Mouse (Mus musculus) lung, postnatal 10 days (tissue): ENCODE results near the gene Tmem140.

Experiments
- DNase-seq: peaks from one replicate; pipeline ENCODE4 v3.0.0; 2021

Tmem140 gene

GRCm38 (mm10) chr6:34875966-34876834, 13.3 kb downstream of the Tmem140 start:
- DNase-seq: peak; percentile 49

GRCm38 (mm10) chr6:34876835-34877156, 13.8 kb downstream of the Tmem140 start:
- DNase-seq: no peak

- peak; percentile 96 for DNase-seq
Measured at GRCm38 (mm10) chr6:34877509-34878321, 14.8 kb downstream of the Tmem140 start, which contains the start of gene Cyren. Gene Cyren (minus strand): TSS chr6:34878060.

GRCm38 (mm10) chr6:34879101-34879740, 16.3 kb downstream of the Tmem140 start:
- DNase-seq: no peak

GRCm38 (mm10) chr6:34879911-34880475, 17.0 kb downstream of the Tmem140 start:
- DNase-seq: peak; percentile 70

- no peak for DNase-seq
Measured at GRCm38 (mm10) chr6:34884724-34885123, 21.8 kb downstream of the Tmem140 start.

- DNase-seq: no peak
Measured at GRCm38 (mm10) chr6:34887131-34887850, 24.3 kb downstream of the Tmem140 start.

- no peak for DNase-seq
Measured at GRCm38 (mm10) chr6:34889185-34889584, 26.2 kb downstream of the Tmem140 start.

GRCm38 (mm10) chr6:34895569-34895968, 32.6 kb downstream of the Tmem140 start:
- DNase-seq: no peak

GRCm38 (mm10) chr6:34896168-34896780, 33.3 kb downstream of the Tmem140 start:
- no peak for DNase-seq

GRCm38 (mm10) chr6:34899127-34899526, 36.2 kb downstream of the Tmem140 start:
- DNase-seq: no peak

GRCm38 (mm10) chr6:34900990-34901389, 38.0 kb downstream of the Tmem140 start:
- no peak for DNase-seq

- no peak for DNase-seq
Measured at GRCm38 (mm10) chr6:34901911-34902444, 39.0 kb downstream of the Tmem140 start.

GRCm38 (mm10) chr6:34902578-34902977, 39.6 kb downstream of the Tmem140 start:
- peak; percentile 54 for DNase-seq

GRCm38 (mm10) chr6:34903441-34903840, 40.5 kb downstream of the Tmem140 start:
- peak; percentile 79 for DNase-seq

GRCm38 (mm10) chr6:34903851-34904250, 40.9 kb downstream of the Tmem140 start:
- peak; percentile 54 for DNase-seq

- peak; percentile 50 for DNase-seq
Measured at GRCm38 (mm10) chr6:34904361-34904760, 41.4 kb downstream of the Tmem140 start.

- no peak for DNase-seq
Measured at GRCm38 (mm10) chr6:34906125-34906524, 43.2 kb downstream of the Tmem140 start.

- peak; percentile 38 for DNase-seq
Measured at GRCm38 (mm10) chr6:34906661-34907060, 43.7 kb downstream of the Tmem140 start.

GRCm38 (mm10) chr6:34907121-34907614, 44.2 kb downstream of the Tmem140 start:
- no peak for DNase-seq

- DNase-seq: no peak
Measured at GRCm38 (mm10) chr6:34907696-34908260, 44.8 kb downstream of the Tmem140 start.
